9 mouse cellular contexts compared by ENCODE assay signal in the genomic region with DNA sequence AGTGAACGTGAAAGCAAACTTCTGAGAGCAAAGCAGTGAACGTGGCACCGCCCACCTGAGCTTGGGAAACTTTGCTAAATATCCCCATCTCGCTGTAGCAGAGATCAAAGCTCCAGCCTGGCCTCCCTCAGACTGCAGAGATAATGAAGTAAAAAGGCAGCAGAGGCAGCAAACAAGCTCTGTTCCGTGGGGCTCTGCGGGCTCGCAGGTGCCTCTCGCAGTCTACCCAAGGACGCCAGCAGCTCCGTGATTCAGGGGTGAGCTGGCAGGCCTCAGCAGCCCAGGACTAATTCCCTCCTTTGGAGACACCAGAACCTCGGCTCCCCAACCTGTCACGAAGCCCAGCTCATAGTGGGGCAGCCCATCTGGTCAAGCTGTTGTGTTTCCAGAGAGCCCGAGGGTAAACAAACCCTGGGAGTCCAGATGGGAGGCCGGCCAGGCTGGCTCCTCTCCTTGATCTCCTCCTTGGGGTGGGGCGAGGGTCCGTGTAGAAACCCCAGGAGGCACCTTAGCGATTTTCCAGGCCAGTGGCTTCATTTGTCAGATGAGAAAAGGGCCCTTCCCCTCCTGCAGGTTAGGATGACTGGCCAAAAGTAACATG.
A peak's percentile ranks its signal among the peaks of the same experiment; 100 is the strongest.
DNase-seq lines count a peak whose midpoint lies in the region; ATAC-seq lines count a peak whose summit lies in the region.
"Had no signal": no experiment of that assay in that cellular context is flagged by ENCODE, and none has a peak within 500 bp of the region (broad histone marks: within the 10 kb centered on the region; RNA-seq: fewer than 3 reads in every experiment).

No protein-coding gene starts in this region.

- H3K27ac ChIP-seq in lung, embryonic 15.5 days = peak overlapping the region; percentile 46; the same call in 1 of the 2 replicates
- no peak overlapping the region for H3K27ac ChIP-seq in neural tube, embryonic 12.5 days

- no peak for DNase-seq in lung, postnatal 10 days
- peak; percentile 67 to 78 for DNase-seq in cerebellum, postnatal 14 days
- DNase-seq in induced T-regulatory cell, adult 2 months (ENCODE audit: low read depth) = peak; percentile 59
- no peak for DNase-seq in spleen, postnatal 36 days (ENCODE audit: low spot score in 2 of 2)
- DNase-seq in frontal cortex, postnatal 36 days (ENCODE audit: low spot score in 2 of 2) = no peak

- peaks cover 34% of the 10 kb centered on the region for H3K4me1 ChIP-seq in lung, embryonic 15.5 days
- H3K4me1 ChIP-seq in neural tube, embryonic 12.5 days = peaks cover 21% of the 10 kb centered on the region
- H3K4me1 ChIP-seq: megakaryocyte, embryonic 14.5 days had no signal

- H3K9me3 ChIP-seq in lung, embryonic 15.5 days = no peaks in the 10 kb centered on the region
- H3K9me3 ChIP-seq in neural tube, embryonic 12.5 days = no peaks in the 10 kb centered on the region

- 5% methylated on average over 17 of the region's 17 CpGs for WGBS in lung, embryonic 15.5 days
- 4% methylated on average over 17 of the region's 17 CpGs for WGBS in neural tube, embryonic 12.5 days

- peak overlapping the region; percentile 4; the same call in 1 of the 2 replicates for H3K4me2 ChIP-seq in lung, embryonic 15.5 days
- H3K4me2 ChIP-seq in neural tube, embryonic 12.5 days (replicated peaks) = peak overlapping the region; percentile 39

- H3K36me3 ChIP-seq in lung, embryonic 15.5 days = no peaks in the 10 kb centered on the region
- no peaks in the 10 kb centered on the region for H3K36me3 ChIP-seq in neural tube, embryonic 12.5 days

- no peak overlapping the region for H3K4me3 ChIP-seq in lung, embryonic 15.5 days
- no peak overlapping the region for H3K4me3 ChIP-seq in neural tube, embryonic 12.5 days
- H3K4me3 ChIP-seq: megakaryocyte, embryonic 14.5 days had no signal

- H3K27me3 ChIP-seq in lung, embryonic 15.5 days = no peaks in the 10 kb centered on the region
- H3K27me3 ChIP-seq in neural tube, embryonic 12.5 days (replicated peaks) = peaks cover 4% of the 10 kb centered on the region; the same call in 1 of the 2 replicates
- H3K27me3 ChIP-seq: megakaryocyte, embryonic 14.5 days had no signal

- ATAC-seq in lung, embryonic 15.5 days (ENCODE audit: borderline replicate concordance, extremely low read depth, low FRiP score, low TSS enrichment) = 0 out of 2 replicates have a peak, but pooled peaks have one; percentile 15
- no peak for ATAC-seq in neural tube, embryonic 12.5 days (ENCODE audit: low FRiP score, low read depth)
- ATAC-seq in granulocyte monocyte progenitor cell, adult 5-6 weeks (replicated peaks; ENCODE audit: poor library complexity, severe bottlenecking) = no peak

- no peak overlapping the region for H3K9ac ChIP-seq in lung, embryonic 15.5 days
- no peak overlapping the region for H3K9ac ChIP-seq in neural tube, embryonic 12.5 days

Comparison
In these comparisons a context has a peak if more than half of its experiments do, and no peak if none do; other contexts are left out.
1. DNase-seq: peak in cerebellum, postnatal 14 days (2 of 2) and induced T-regulatory cell, adult 2 months (single experiment); none in lung, postnatal 10 days (single experiment), spleen, postnatal 36 days (0 of 2) and frontal cortex, postnatal 36 days (0 of 2).